Mouse (Mus musculus) CH12.LX (cell line): ENCODE results near the gene Pkd1l3.

Experiments used
- CTCF ChIP-seq, 2 experiments: IDR thresholded peaks in 1 of 2; conservative IDR thresholded peaks in 1 of 2; 2 replicates each; pipeline ENCODE4 v1.5.1; 2011 to 2012; ENCODE audit warnings: low read depth in 2 of 2, low read length in 2 of 2, improper control_type of control experiment in 1 of 2, inconsistent platforms in 1 of 2, mild to moderate bottlenecking in 1 of 2, moderate library complexity in 1 of 2
- ETS1 ChIP-seq: conservative IDR thresholded peaks from 2 replicates; pipeline ENCODE4 v1.6.1; 2012; ENCODE audit warnings: low read depth, mild to moderate bottlenecking, inconsistent platforms, low read length, improper control_type of control experiment, moderate library complexity
- KAT2A ChIP-seq: IDR thresholded peaks from 2 replicates; pipeline ENCODE4 v1.6.1; 2012; ENCODE audit warnings: low read length, improper control_type of control experiment, inconsistent platforms; ENCODE audit not compliant: insufficient replicate concordance
- POLR2A ChIP-seq: IDR thresholded peaks from 2 replicates; pipeline ENCODE4 v1.6.1; 2011; ENCODE audit warnings: low read depth, mild to moderate bottlenecking, improper control_type of control experiment, low read length
- UBTF ChIP-seq: IDR thresholded peaks from 2 replicates; pipeline ENCODE4 v1.6.1; 2012; ENCODE audit warnings: low read depth, mild to moderate bottlenecking, inconsistent platforms, low read length, improper control_type of control experiment, moderate library complexity
- ZKSCAN1 ChIP-seq: IDR thresholded peaks from 2 replicates; pipeline ENCODE4 v1.6.1; 2012; ENCODE audit warnings: low read depth, inconsistent platforms, low read length, improper control_type of control experiment, borderline replicate concordance

- no peak for TF ChIP-seq UBTF
- no peak for TF ChIP-seq KAT2A
- TF ChIP-seq ETS1 = no peak
- no peak for TF ChIP-seq POLR2A
- no peak for TF ChIP-seq CTCF (conservative IDR thresholded peaks at IDR 0.05 in 1 of 2, IDR thresholded peaks at IDR 0.05 in 1 of 2; ENCODE audit: low read depth in 2 of 2, low read length in 2 of 2)
- TF ChIP-seq ZKSCAN1 = no peak
Measured at GRCm38 (mm10) chr8:109698477-109698876, 84.2 kb downstream of the Pkd1l3 start.
